Mouse (Mus musculus): ENCODE measurements around the gene Map2k7. TPM values are rescaled to one million over a fixed set of nuclear protein-coding genes. Genes with fewer than 3 reads are reported as not detected.
"Not testable (repeated sequence)": the region's sequence is repeated elsewhere in the genome, so short reads cannot be mapped to it uniquely, and the experiment has no call there.

The Map2k7 gene
- polyA plus RNA-seq, 1 experiment, result 85.2 TPM

DNA sequence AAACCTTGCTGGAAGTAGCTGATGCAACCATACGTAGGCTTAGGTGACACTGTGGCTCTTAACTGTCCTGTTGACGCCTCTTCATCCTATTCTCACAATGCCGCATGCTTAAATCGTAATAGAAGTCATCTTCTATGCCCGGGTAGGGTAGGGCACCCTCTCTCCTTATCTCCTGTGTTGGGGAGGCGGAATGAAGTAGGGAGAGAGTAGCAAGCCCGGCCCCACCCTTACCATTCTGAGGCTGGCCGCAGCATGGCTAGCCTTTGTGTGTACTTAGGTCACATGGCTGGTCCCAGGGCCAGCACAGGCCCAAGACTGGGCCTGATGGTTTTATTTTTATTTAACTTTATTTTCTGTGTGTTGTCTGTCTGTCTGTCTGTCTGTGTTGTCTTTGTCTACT is 8.7 kb downstream of the Map2k7 start:
- WGBS, result 85% methylated on average over 8 of the region's 8 CpGs
- Histone ChIP-seq H3K27me3 (ENCODE audit: control insufficient read depth, insufficient read depth, low read length) (no peaks in the 10 kb centered on the region), H3K4me1 (ENCODE audit: control insufficient read depth, insufficient read depth, low read length) (peaks cover 4% of the 10 kb centered on the region; the same call in 1 of the 2 replicates), H3K27ac (ENCODE audit: insufficient read depth, low read length) (no peak overlapping the region), H3K4me3 (replicated peaks; ENCODE audit: insufficient read depth, low read depth, low read length) (no peak overlapping the region)
- TF ChIP-seq CTCF (IDR thresholded peaks at IDR 0.05; ENCODE audit: borderline replicate concordance, insufficient read depth, low read depth, low read length) (no peak), POLR2A (IDR thresholded peaks at IDR 0.05; ENCODE audit: borderline replicate concordance, insufficient read depth, low read length) (no peak)
- no peak for DNase-seq

DNA sequence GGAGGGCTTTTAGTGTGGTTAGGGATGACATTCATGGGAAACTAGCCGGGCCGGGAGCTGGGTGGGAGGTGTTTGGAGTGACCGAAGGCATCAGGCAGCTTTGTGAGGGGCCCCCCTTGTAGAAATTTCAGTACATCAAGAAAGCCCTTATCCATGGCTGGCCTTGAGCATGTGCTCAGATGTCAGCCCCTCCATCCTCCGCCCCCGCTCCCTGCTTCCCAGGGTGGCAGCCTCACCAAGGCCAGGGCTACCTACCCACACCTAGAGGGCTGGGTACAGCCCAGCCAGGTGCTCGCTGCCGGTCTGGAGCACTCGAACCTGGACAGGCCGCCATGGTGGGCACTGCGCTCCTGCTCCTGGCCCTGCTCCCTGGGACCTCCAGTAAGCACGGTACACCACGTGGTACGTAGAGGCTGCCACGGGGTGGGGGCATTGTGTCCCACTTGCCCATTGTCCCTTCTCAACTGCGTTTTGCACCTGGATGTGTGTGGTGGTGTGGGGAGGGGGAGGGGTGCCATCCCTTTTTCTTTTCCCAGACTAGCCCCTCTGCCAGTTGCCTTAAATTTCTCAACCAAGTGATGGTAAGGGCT is 9.5 kb downstream of the Map2k7 start, which contains the start of gene Tgfbr3l:
Tgfbr3l (plus strand) TSS at position 264 of the 590 bp plus-strand sequence.
- H3K27me3 ChIP-seq (ENCODE audit: control insufficient read depth, insufficient read depth, low read length), result no peaks in the 10 kb centered on the region
- no peak for DNase-seq
- no peak for TF ChIP-seq CTCF (IDR thresholded peaks at IDR 0.05; ENCODE audit: borderline replicate concordance, insufficient read depth, low read depth, low read length)
- TF ChIP-seq POLR2A (IDR thresholded peaks at IDR 0.05; ENCODE audit: borderline replicate concordance, insufficient read depth, low read length), result no peak
- H3K4me3 ChIP-seq (replicated peaks; ENCODE audit: insufficient read depth, low read depth, low read length), result no peak within 1 kb of the TSS
- H3K4me1 ChIP-seq (ENCODE audit: control insufficient read depth, insufficient read depth, low read length), result peaks cover 7% of the 10 kb centered on the region; the same call in 1 of the 2 replicates
- 75% methylated on average over 15 of the region's 15 CpGs for WGBS
- H3K27ac ChIP-seq (ENCODE audit: insufficient read depth, low read length), result no peak within 1 kb of the TSS

DNA sequence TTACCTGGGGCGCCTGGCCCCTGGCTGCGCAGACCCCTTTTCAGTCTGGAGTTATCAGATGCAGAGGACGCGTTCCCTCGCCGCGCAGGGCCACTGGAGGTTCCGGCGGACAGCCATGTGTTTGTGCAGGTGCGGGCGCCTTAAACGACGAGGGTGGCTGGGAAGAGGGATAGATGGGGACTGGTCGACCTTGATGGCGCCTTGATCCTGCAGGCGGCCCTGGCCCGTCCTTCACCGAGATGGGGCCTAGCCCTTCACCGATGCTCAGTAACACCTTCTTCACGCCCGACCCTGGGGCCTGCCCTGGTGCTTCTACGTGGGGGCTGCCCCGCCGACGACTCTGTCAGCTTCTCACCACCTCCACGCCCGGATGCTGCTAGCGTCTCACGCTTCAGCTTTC is 10.7 kb downstream of the Map2k7 start:
- TF ChIP-seq POLR2A (IDR thresholded peaks at IDR 0.05; ENCODE audit: borderline replicate concordance, insufficient read depth, low read length) (no peak), CTCF (IDR thresholded peaks at IDR 0.05; ENCODE audit: borderline replicate concordance, insufficient read depth, low read depth, low read length) (no peak)
- Histone ChIP-seq H3K27ac (ENCODE audit: insufficient read depth, low read length) (no peak overlapping the region), H3K4me1 (ENCODE audit: control insufficient read depth, insufficient read depth, low read length) (peaks cover 10% of the 10 kb centered on the region), H3K4me3 (replicated peaks; ENCODE audit: insufficient read depth, low read depth, low read length) (no peak overlapping the region), H3K27me3 (ENCODE audit: control insufficient read depth, insufficient read depth, low read length) (no peaks in the 10 kb centered on the region)
- DNase-seq, result no peak
- 38% methylated on average over 29 of the region's 29 CpGs for WGBS

DNA sequence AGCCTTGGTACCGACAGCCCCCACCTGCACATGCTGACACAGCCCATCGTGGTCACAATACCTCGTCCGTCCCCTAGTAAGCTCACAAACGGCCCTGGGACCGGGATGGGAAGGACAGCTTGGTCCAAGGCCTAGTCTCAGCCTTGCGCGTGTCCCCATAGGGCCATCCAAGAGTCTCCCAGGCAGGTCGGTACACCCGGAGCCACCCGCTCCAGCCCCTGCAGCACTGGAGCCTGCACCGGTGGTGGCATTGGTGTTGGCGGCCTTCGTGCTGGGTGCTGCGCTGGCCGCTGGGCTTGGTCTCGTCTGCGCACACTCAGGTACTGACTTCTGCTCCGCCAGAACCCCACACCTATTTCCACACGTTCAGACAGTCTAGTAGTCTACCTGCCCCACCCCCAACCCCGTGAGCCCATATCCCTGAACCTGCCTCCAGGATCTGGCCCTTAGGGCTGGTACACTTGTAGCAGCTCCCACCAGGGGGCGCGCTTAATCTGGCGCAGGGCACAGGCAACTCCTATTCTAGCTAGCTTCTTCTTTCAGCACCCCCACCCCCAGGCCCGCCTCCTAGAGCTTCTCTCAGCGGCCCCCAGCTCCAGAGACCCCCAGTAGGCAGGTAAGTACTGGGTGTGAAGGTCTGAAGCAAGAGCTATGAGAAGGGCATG is 11.9 kb downstream of the Map2k7 start:
- Histone ChIP-seq H3K27me3 (ENCODE audit: control insufficient read depth, insufficient read depth, low read length) (no peaks in the 10 kb centered on the region), H3K4me3 (replicated peaks; ENCODE audit: insufficient read depth, low read depth, low read length) (no peak overlapping the region), H3K27ac (ENCODE audit: insufficient read depth, low read length) (no peak overlapping the region), H3K4me1 (ENCODE audit: control insufficient read depth, insufficient read depth, low read length) (peaks cover 11% of the 10 kb centered on the region)
- 37% methylated on average over 26 of the region's 26 CpGs for WGBS
- DNase-seq, result peak; percentile 75 to 79
- TF ChIP-seq CTCF (IDR thresholded peaks at IDR 0.05; ENCODE audit: borderline replicate concordance, insufficient read depth, low read depth, low read length) (peak; percentile 80), POLR2A (IDR thresholded peaks at IDR 0.05; ENCODE audit: borderline replicate concordance, insufficient read depth, low read length) (no peak)

DNA sequence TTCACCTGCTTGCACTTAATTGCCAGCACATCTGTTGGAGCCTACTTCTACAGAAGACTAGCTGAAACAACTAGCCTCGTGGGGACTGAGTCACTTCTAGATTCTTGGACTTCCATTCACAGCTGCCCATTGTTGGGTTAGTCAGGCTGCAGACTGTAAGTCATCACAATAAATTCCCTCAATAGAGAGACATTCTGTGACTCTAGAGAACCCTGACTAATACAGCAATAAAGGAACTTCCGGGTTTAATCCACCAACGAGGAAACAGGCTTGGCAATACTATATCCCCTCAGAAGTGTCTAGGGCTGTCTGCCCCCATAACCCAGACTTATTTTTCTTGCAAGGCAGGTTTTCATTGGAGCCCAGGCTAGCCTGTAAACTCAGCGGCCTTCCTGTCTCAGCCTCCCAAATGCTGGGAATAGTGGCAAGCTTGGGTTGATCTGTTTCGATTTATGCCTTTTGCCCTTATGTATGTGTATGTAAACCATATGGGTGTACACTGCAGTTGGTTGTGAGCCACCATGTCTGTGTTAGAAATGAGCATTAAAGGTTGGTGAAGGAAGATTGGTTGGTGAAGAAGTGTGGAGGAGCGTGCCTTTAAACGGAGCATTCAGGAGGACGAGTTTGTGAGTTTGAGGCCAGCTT is 13.7 kb downstream of the Map2k7 start:
- TF ChIP-seq POLR2A (IDR thresholded peaks at IDR 0.05; ENCODE audit: borderline replicate concordance, insufficient read depth, low read length) (no peak), CTCF (IDR thresholded peaks at IDR 0.05; ENCODE audit: borderline replicate concordance, insufficient read depth, low read depth, low read length) (no peak)
- Histone ChIP-seq H3K27me3 (ENCODE audit: control insufficient read depth, insufficient read depth, low read length) (no peaks in the 10 kb centered on the region), H3K4me1 (ENCODE audit: control insufficient read depth, insufficient read depth, low read length) (peaks cover 11% of the 10 kb centered on the region), H3K4me3 (replicated peaks; ENCODE audit: insufficient read depth, low read depth, low read length) (peak overlapping the region; percentile 88), H3K27ac (ENCODE audit: insufficient read depth, low read length) (peak overlapping the region; percentile 47; the same call in 1 of the 2 replicates)
- WGBS, result 42% methylated on average over 8 of the region's 8 CpGs
- no peak for DNase-seq

DNA sequence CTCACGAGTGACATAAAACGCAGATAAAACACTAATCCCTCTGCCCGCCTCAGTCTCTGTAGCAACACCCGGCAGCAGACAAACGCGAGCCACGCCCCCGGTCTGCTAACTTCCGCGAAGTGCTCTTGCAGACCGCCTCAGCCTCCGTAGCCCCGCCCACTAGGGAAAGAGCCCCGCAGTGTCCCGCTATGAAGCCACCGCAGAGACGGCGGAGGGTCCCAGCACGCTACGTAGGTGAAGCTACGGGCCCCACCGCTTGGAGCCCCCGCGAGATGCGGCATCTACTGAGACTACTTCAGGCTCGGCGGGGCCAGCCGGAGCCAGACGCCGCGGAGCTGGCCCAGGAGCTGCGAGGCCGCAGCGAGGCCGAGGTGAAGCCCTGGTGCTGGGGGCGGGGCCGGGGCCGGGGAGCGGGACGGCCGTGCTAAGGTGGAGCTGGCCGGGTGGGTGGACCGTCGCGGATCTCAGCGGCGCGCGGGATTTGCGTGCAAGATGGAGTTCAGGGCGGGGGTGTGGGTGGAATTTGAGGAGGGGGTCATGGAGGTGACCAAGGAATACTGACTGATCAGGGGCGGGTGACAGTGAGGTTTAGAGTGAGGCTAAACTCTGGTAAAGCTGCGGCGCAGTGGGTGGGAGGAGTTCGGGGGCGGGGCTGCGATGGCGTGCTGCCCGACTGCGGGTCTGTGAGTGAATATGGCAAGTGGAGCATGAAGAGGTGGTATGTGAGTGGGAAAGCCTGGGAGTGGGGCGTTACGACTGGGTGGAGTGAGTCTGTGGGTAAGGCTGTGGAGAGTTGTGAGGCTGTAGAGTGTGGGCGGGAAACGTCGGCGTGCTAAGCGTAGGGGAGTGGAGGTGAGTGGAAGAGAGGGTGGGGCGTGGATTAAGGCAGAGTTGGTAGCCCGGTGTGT is 14.6 kb downstream of the Map2k7 start, which contains the start of gene Snapc2:
Snapc2 (plus strand) TSS at position 147 of the 908 bp plus-strand sequence.
- TF ChIP-seq CTCF (IDR thresholded peaks at IDR 0.05; ENCODE audit: borderline replicate concordance, insufficient read depth, low read depth, low read length) (no peak), POLR2A (IDR thresholded peaks at IDR 0.05; ENCODE audit: borderline replicate concordance, insufficient read depth, low read length) (peak; percentile 53; the same call in 1 of the 2 replicates)
- Histone ChIP-seq H3K4me1 (ENCODE audit: control insufficient read depth, insufficient read depth, low read length) (peaks cover 11% of the 10 kb centered on the region), H3K4me3 (replicated peaks; ENCODE audit: insufficient read depth, low read depth, low read length) (peak within 1 kb of the TSS; percentile 88), H3K27ac (ENCODE audit: insufficient read depth, low read length) (peak within 1 kb of the TSS; percentile 47; the same call in 1 of the 2 replicates), H3K27me3 (ENCODE audit: control insufficient read depth, insufficient read depth, low read length) (no peaks in the 10 kb centered on the region)
- DNase-seq, result peak; percentile 91 to 94
- under 1% methylated on average over 69 of the region's 69 CpGs for WGBS

DNA sequence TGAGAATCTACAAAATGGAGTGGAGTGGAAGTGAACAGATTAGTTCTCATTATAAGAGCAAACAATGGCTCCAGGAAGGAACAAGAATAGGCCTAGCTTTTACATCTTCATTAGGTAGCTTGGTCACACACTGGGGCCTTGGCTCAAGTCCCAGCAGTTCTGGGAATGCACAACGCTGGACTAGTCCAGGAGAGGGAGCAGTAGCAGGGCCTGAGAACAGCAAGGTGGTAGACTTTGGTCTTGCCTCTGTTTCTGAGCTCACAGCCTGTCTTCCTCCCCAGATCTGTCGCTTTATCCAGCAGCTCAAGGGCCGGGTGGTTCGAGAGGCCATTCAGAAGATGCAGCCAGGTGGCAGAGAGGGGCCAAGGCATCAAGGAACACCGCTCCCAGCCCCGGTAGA is 15.5 kb downstream of the Map2k7 start:
- H3K4me1 ChIP-seq (ENCODE audit: control insufficient read depth, insufficient read depth, low read length), result peaks cover 16% of the 10 kb centered on the region
- TF ChIP-seq POLR2A (IDR thresholded peaks at IDR 0.05; ENCODE audit: borderline replicate concordance, insufficient read depth, low read length) (no peak), CTCF (IDR thresholded peaks at IDR 0.05; ENCODE audit: borderline replicate concordance, insufficient read depth, low read depth, low read length) (peak; percentile 62)
- H3K27ac ChIP-seq (ENCODE audit: insufficient read depth, low read length), result no peak overlapping the region
- no peak overlapping the region for H3K4me3 ChIP-seq (replicated peaks; ENCODE audit: insufficient read depth, low read depth, low read length)
- WGBS, result 21% methylated on average over 6 of the region's 6 CpGs
- no peaks in the 10 kb centered on the region for H3K27me3 ChIP-seq (ENCODE audit: control insufficient read depth, insufficient read depth, low read length)
- DNase-seq, result peak; percentile 76 to 82

DNA sequence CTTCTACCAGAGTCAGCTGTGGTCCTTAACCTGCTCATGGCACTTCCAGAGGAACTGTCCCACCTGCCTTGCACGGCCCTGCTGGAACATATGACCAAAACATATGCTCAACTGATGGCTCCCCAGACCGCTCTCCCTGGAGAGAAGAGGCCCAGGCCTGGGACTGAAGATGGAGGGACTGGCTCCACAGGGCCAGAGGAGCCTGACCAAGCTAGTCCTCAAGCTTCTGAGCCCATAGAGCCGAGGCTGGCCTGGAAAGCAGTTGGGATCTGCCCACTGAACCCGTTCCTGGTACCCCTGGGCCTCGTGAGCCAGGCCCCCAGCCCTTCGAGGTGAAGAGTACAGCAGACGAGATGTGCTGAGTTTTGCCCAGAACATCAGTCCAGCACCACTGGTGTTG is 16.9 kb downstream of the Map2k7 start:
- DNase-seq, result not testable (repeated sequence)
- peaks cover 12% of the 10 kb centered on the region for H3K4me1 ChIP-seq (ENCODE audit: control insufficient read depth, insufficient read depth, low read length)
- 73% methylated on average over 7 of the region's 7 CpGs for WGBS

More for the DNA sequence above, 16.9 kb downstream of the Map2k7 start:
- H3K27me3 ChIP-seq (ENCODE audit: control insufficient read depth, insufficient read depth, low read length); H3K27ac ChIP-seq (ENCODE audit: insufficient read depth, low read length); H3K4me3 ChIP-seq (replicated peaks; ENCODE audit: insufficient read depth, low read depth, low read length): not testable (repeated sequence)

All from cerebellum, adult 2 months (tissue).